Mouse (Mus musculus): Measurements from ENCODE around the gene Epha8. TPM values are rescaled to one million over a fixed set of nuclear protein-coding genes. Genes with fewer than 3 reads are reported as not detected.

The Epha8 gene
- total and polyA plus RNA-seq, 3 experiments: 0.03 TPM; not detected in 2

DNA sequence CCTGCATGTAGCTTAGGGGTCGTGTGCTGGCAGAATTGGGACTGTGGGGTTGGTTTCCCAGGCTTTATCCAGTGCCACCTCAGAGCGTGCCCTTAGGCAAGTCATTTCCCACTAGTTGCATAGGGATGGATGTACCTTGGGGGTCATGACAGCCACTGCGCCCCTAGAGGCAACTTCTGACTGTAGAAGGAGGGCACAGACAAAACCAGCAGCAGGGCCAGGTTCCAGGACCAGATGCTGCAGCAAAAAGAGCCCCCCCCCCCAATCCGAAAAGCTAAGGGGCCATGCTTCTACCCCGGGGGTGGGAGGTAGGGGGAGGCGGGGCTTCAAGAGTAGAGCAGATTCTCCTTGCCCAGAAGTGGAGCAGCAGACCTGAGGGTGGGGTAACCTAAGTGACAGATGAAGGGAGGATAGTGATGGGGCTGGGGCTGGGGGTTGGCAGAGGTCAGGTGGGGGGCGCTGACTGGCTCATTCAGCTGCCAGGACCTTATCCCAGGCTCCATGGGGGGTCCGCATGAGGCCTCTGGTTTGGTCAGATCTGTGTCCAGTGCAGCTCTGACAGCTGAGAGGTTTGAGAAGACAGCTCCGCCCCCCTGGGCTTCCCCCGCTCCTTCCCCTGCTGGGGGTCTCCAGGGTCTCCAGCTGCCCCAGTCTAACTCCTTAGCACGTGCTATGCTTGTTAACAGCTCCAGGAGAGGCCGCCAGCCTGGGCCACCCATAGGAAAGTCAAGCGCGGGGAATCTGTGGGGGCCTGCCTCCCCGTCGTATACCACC, 13.1 kb upstream of the Epha8 start:
- TF ChIP-seq CHD1 (IDR thresholded peaks at IDR 0.05; ENCODE audit: low read depth, low read length) (no peak), UBTF (IDR thresholded peaks at IDR 0.05; ENCODE audit: borderline replicate concordance, insufficient read depth, low read depth, low read length) (no peak), SMC3 (IDR thresholded peaks at IDR 0.05; ENCODE audit: low read depth, low read length) (no peak), GABPA (IDR thresholded peaks at IDR 0.05; ENCODE audit: low read depth, low read length) (no peak), RAD21 (IDR thresholded peaks at IDR 0.05; ENCODE audit: low read depth, low read length) (no peak), KAT2A (conservative IDR thresholded peaks at IDR 0.05; ENCODE audit: low read depth, low read length) (no peak), POLR2AphosphoS5 (IDR thresholded peaks at IDR 0.05; ENCODE audit: borderline replicate concordance, low read depth, low read length) (no peak), MEF2A (IDR thresholded peaks at IDR 0.05; ENCODE audit: extremely low read depth, insufficient replicate concordance, low read depth, low read length, poor library complexity, severe bottlenecking) (no peak), ZNF384 (IDR thresholded peaks at IDR 0.05; ENCODE audit: low read depth, low read length) (no peak), USF1 (IDR thresholded peaks at IDR 0.05; ENCODE audit: low read depth, low read length) (no peak), CHD2 (IDR thresholded peaks at IDR 0.05; ENCODE audit: low read length) (no peak), POLR2AphosphoS2 (IDR thresholded peaks at IDR 0.05; ENCODE audit: low read length) (no peak), JUND (IDR thresholded peaks at IDR 0.05; ENCODE audit: low read depth, low read length) (no peak), ZKSCAN1 (IDR thresholded peaks at IDR 0.05; ENCODE audit: low read depth, low read length) (no peak)
- DNase-seq (ENCODE audit: low read depth, low spot score): no peak
- no peaks in the 10 kb centered on the region for H3K36me3 ChIP-seq (ENCODE audit: control insufficient read depth in 1 of 2, insufficient read depth in 2 of 2, low read length in 2 of 2)
- H3K27ac ChIP-seq (ENCODE audit: control insufficient read depth, low read depth, low read length): no peak overlapping the region
- H3K9ac ChIP-seq (ENCODE audit: control insufficient read depth, low read depth, low read length, poor library complexity, severe bottlenecking): no peak overlapping the region
- no peaks in the 10 kb centered on the region for H3K79me2 ChIP-seq (ENCODE audit: control insufficient read depth, insufficient read depth, low read length, poor library complexity)
- no peaks in the 10 kb centered on the region for H3K27me3 ChIP-seq (ENCODE audit: control insufficient read depth in 1 of 2, insufficient read depth in 2 of 2, low read length in 2 of 2)
- H3K4me1 ChIP-seq (ENCODE audit: control insufficient read depth in 1 of 2, insufficient read depth in 2 of 2, low read length in 2 of 2): no peaks in the 10 kb centered on the region
- no peak overlapping the region for H3K4me3 ChIP-seq (ENCODE audit: control insufficient read depth in 1 of 2, insufficient read depth in 1 of 2, low read depth in 2 of 2, low read length in 2 of 2)
- no peaks in the 10 kb centered on the region for H3K9me3 ChIP-seq (replicated peaks; ENCODE audit: insufficient read depth, low read length)

DNA sequence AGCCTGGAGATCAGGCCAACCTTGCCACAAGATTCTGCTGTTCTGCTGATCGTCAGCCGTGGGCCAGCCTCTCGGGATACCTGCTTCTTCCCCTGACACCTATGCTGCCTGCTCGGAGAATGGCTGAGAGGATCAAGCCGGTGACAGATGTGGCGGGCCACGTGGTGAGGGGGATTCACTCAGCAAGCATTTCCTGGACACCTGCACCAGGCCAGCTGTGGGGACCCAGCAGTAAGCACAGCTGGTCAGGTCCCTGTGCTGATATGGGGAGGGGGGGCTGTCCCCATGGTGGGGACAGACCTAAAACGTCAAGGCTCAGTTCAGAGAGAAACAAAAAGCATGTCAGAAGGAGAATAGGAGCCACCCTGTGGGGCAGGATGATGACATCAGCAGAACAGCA, 12.5 kb upstream of the Epha8 start:
- no peaks in the 10 kb centered on the region for H3K27me3 ChIP-seq (ENCODE audit: control insufficient read depth in 1 of 2, insufficient read depth in 2 of 2, low read length in 2 of 2)
- no peak for DNase-seq (ENCODE audit: low read depth, low spot score)
- no peaks in the 10 kb centered on the region for H3K4me1 ChIP-seq (ENCODE audit: control insufficient read depth in 1 of 2, insufficient read depth in 2 of 2, low read length in 2 of 2)
- H3K79me2 ChIP-seq (ENCODE audit: control insufficient read depth, insufficient read depth, low read length, poor library complexity): no peaks in the 10 kb centered on the region
- H3K9ac ChIP-seq (ENCODE audit: control insufficient read depth, low read depth, low read length, poor library complexity, severe bottlenecking): no peak overlapping the region
- H3K27ac ChIP-seq (ENCODE audit: control insufficient read depth, low read depth, low read length): no peak overlapping the region
- no peaks in the 10 kb centered on the region for H3K36me3 ChIP-seq (ENCODE audit: control insufficient read depth in 1 of 2, insufficient read depth in 2 of 2, low read length in 2 of 2)
- no peaks in the 10 kb centered on the region for H3K9me3 ChIP-seq (replicated peaks; ENCODE audit: insufficient read depth, low read length)
- no peak overlapping the region for H3K4me3 ChIP-seq (ENCODE audit: control insufficient read depth in 1 of 2, insufficient read depth in 1 of 2, low read depth in 2 of 2, low read length in 2 of 2)
- no peak for TF ChIP-seq NELFE (IDR thresholded peaks at IDR 0.05; ENCODE audit: low read depth, low read length)
- no peak for TF ChIP-seq MYC (IDR thresholded peaks at IDR 0.05; ENCODE audit: low read depth, low read length)
- TF ChIP-seq MAFK (IDR thresholded peaks at IDR 0.05; ENCODE audit: borderline replicate concordance, low read depth, low read length): no peak
- TF ChIP-seq ETS1 (IDR thresholded peaks at IDR 0.05; ENCODE audit: low read depth, low read length): no peak
- TF ChIP-seq POLR2AphosphoS5 (IDR thresholded peaks at IDR 0.05; ENCODE audit: borderline replicate concordance, low read depth, low read length): no peak
- no peak for TF ChIP-seq TCF12 (IDR thresholded peaks at IDR 0.05; ENCODE audit: low read depth, low read length)
- no peak for TF ChIP-seq RCOR1 (IDR thresholded peaks at IDR 0.05; ENCODE audit: low read depth, low read length)
- no peak for TF ChIP-seq USF1 (IDR thresholded peaks at IDR 0.05; ENCODE audit: low read depth, low read length)

All from MEL (cell line).